Mouse (Mus musculus): Measurements from ENCODE around the gene Shf.

DNA sequence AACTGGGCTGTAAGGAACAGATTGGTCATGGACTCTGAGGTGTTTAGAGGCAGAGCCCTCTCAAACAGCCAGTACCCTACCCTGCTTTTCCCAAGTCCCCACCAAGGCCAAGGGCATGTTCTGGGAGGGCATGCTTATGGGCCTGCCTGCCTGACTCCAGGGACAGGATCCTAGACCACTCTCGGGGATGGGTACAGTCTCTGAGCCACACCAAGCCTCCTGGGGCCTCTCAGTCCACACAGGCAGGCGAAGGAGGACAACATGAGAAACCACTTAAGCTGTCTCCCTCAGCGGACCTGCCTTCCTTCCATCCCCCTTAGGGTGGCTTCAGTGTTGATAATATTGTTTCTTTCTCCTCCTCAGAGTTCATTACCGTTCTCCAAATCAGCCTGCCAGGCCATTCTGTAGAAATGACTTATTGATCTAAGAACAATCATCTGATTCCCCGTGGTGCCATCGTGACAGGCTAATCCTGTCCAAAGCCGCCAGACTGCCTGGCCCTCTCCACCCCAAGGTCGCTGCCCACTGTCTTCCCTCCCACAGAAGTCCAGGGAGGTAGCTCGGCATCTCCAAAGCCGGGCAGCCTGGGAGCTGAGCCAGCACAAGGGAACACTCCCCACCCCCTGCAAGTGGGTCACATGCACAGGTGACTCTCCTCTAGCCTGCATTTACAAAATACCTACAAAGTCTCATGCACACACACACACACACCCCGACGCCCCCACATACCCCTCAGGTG, 14.6 kb downstream of the Shf start:
- TF ChIP-seq CTCF (IDR thresholded peaks at IDR 0.05), result no peak
- TF ChIP-seq POLR2A (IDR thresholded peaks at IDR 0.05; ENCODE audit: insufficient read depth, low read depth, low read length), result no peak
- TF ChIP-seq EP300 (IDR thresholded peaks at IDR 0.05; ENCODE audit: insufficient read depth, low read depth, low read length), result no peak

Data from heart, adult 2 months (tissue).